Mouse (Mus musculus) B cell, adult 67 days (primary cell): ENCODE data around the gene Flrt2. TPM values are rescaled to one million over a fixed set of nuclear protein-coding genes. Genes with fewer than 3 reads are reported as not detected.

ENCODE experiments used
- total RNA-seq, 2 experiments: library from RNA; stranded (reverse); gene quantifications; 4 replicates each; pipeline ENCODE4 v1.2.4; 2023

Gene Flrt2
- not detected for total RNA-seq

GRCm38 (mm10) chr12:95691961-95692767 is at the start of gene Flrt2:
Flrt2 (plus strand) TSS chr12:95692226.

